Mouse (Mus musculus) c-Kit-positive CD71-positive TER-119-negative erythroid progenitor cells, embryonic 14.5 days (primary cell): ENCODE data around the gene March1.

Source experiments
- DNase-seq: peaks from one replicate; pipeline ENCODE4 v3.0.0-alpha.2; 2013; ENCODE audit warnings: low read depth

March1 gene

DNA sequence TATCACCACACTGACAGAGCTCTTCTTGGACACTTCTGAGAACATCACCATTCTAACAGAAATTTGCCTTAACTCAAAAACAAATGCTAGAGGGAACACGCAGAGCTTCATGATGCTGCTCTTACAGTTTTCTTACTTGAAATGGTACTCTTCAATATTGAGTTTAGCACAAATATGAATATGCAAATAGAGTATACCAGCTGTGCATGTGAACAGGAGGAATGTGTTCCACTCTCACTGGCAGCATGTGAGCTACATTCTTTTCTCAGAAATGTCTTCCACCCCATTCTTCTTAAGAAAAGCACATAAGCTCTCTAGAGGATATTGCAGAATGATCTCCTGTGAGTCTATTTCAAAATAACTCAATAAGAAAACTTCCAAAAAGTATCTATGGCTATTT, 370.0 kb downstream of the March1 start:
- no peak for DNase-seq

DNA sequence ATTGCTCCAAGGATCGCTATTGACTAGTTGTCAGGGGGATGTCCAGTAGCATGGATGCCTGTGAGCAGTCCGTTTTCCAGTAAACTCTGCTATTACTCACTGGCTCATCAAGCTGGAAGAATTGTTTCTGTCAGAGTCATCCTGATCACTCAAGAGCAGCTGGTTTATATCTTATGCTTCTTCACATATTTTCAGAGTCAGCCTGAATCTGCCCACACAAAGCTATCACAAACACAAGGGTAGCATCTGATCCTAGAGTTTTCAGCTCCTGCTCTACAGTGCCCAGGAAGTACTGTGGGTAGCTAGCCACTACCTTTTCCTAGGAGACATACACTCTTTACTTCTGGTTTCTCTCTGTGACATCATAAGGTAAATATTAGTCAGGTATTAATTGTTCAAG, 405.1 kb downstream of the March1 start:
- no peak for DNase-seq

DNA sequence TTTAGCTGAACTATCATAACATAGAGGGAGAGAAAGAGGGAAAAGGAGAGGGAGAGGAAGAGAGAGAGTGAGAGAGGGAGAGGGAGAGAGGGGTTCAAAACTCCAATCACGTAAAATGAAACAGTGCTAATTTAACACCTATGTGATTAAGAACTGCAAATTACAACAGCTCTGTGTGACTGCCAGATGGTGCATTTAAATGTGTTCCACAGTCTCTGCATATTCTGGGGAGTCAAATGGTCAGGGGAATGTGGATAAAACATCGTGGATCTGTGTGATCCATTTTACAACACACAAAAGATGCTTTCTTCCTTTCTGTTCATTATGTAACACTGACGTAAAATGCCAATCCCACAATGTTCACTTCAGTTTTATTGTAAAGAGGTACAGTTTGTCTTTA, 416.0 kb downstream of the March1 start:
- no peak for DNase-seq

DNA sequence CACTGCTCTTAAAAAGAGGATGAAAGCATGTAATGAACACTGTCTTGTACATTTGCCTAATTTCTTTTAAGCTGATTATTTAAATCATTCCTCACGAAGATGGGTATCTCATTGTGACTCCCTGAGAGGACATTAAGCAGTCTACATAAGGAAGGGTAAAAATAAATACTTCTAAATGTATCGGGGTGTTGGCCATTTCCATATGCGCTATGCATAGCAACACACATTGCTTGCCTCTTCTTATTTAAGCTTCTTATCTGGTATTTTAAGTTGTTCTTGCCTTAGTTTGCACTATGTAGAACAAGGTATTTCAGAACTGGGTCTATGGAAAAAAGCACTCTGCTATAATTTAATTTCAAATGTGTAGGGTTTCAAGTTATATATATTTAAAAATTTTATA, 416.7 kb downstream of the March1 start:
- DNase-seq, result no peak

DNA sequence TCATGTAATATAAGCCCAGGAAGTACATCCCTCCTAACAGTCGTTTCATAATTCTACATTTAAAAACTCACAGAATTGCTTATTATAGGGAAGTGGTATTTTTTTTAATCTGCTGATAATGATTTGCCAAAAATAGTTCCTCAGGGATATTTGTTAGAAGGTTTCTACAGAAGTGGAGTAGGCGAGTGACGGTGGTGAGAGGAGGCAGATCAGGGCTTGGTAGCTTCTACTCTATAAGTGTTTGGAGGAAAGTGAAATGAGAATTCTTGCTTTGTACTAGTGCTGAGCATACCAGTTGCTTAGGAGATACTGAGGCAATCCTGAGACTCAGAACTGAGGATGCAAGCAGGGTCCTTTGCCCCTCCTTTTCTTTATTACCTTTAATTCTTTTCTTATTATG, 476.5 kb downstream of the March1 start:
- DNase-seq, result no peak

DNA sequence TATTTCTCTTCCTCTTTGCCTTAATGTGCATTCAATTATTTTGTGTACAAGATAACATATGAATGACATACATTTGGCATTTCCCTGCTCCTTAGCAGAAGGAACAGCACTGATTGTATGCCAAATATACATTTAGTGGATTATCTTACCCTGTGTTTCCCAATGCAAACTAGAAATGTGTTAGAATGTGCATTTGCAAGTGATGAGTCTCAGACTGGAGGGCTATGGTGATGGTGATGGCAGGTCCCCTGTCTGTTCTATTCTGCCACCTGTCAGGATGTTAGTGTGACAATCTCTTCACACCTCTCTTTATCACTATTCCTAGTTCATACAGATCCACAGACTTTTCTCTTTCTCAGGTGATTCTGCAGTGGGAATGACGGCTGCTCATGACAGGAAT, 480.4 kb downstream of the March1 start:
- no peak for DNase-seq

DNA sequence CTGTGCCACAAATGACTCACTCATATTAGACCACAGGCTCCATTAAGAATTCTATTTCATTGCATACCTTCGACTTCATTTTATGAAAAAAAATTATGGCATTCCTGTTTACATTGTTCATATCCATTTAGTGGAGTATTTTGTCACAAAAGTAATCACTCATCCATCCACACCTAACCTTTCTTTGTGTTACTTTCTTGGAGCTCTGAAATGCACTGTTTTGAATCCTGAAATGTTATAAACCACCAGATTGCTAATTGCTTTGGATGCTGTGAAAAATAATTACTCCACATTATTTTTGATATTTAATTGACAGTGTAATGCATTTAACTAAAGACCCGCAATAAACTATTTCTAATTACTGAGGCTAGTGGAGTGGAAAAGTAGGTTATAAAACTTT, 501.6 kb downstream of the March1 start:
- no peak for DNase-seq

DNA sequence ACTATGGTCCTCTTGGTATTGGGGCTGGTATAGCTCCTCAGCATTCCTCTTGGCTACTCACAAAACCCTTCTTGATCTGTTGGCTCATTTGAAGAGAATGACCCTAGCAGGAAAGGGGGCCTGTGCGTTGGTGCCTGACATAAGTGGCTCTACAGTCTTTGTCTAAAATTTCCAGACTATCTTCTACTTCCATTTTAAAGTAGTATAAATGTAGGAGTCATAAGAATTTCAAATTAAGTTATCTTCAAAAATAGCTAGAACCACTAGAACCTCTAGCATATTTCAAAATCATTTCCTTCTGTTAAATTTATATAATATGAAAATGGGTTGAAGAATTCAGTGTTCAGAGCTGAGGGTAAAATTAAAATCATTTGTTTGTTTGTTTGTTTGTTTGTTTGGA, 541.9 kb downstream of the March1 start:
- DNase-seq, result no peak

DNA sequence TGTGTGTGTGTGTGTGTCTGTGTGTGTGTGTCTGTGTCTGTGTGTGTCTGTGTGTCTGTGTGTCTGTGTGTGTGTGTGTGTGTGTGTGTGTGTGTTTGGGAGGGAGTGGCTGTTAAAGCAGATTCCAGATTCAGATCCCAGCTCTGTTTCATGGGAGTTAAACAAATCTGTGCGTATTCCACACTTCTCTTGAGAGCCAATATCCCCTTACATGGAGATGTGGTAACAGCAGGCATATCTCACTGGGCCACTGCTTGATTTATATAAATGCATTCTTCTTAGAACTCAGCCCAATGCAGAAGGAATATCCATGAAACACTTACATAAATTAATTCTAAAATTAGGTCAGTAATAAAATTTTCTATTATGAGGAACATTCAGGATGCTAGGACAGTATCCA, 549.1 kb downstream of the March1 start:
- no peak for DNase-seq

DNA sequence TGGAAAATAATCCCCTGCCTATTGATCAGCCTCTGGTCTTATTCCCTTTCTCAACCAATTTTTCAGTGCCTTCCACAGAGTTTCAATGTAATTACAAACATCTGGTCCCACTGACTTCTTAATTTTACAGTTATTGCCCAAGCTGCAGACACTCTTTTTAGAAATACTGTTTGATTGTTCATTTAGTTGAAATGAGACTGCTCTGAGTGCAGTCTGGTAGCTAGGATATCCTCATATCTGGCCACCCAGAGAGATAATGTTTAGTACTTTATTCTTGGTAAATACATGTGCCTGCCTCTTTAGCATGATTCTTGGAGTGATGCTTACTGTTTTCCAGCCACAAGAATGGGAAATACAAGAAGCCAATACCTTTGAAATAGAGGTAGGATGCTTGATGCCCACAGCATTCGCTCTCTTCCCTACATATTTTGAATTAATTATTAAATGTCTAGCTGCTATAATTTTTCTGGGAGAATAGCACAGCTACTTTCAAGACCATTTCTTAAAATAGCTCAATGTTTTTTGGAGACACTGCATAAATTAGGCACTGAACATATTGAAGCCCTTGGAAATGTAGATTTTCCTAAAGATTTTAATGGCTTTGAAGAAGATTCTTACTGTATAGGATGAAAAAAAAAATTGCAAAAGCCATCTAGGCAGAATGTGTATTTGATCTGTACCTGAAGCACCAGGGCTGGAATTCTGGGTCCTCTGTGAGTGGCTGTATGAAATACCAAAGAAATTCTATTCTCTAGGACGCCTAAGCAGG, 549.9 kb downstream of the March1 start:
- no peak for DNase-seq

DNA sequence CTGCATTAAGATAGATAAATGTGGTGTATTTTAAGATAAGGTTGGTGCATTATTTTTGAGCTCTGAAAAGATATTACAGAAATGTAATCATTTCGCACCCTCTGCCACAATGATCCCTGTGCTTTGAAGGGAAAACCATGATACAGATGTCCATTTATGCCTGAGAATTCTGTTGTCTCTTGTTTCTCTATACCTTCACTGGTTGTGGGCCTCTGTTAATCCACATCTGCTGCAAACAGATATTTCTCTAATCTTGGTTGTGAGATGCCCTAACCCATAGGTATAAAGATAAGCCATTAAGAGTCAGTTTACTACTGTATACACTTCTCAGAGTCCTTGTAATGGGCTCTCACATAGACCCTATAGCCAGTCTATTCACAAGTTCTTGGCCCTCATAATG, 561.6 kb downstream of the March1 start:
- no peak for DNase-seq

DNA sequence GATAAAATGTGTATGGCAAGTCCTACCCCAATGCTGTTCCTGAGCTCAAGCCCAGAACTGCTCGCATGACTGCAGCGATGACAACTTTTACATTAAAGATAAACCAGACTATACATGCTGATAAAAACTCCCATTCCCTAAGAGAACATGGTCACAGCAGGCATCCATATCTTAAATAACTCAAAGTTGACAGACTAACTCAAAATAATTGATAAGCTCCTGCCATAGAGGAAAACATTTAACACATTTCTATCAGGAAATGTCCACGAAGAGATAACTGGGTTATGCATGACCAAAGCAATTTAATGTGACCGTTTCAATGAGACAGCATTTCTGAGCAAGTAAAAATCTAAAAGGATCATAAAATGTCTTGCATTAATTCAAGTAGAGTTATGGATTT, 563.6 kb downstream of the March1 start:
- DNase-seq, result no peak

DNA sequence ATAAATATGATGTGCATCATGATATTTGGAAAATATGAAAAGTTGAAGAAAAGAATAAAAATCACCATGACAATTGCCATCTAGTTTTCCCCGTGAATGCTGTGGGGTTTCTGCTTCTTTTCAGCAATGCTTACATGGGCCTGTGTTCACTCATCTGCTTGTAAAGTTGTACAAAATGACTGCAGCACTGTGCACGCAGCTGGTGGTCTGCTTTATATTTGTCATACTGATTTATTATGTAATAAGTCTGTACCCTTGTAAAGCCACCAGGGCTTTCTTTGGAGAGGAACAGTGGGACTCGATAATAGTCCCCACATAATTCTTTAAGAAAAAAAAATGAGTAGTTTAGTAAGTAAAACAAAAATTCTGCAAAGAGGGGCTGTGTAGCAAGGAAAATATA, 564.6 kb downstream of the March1 start:
- no peak for DNase-seq

DNA sequence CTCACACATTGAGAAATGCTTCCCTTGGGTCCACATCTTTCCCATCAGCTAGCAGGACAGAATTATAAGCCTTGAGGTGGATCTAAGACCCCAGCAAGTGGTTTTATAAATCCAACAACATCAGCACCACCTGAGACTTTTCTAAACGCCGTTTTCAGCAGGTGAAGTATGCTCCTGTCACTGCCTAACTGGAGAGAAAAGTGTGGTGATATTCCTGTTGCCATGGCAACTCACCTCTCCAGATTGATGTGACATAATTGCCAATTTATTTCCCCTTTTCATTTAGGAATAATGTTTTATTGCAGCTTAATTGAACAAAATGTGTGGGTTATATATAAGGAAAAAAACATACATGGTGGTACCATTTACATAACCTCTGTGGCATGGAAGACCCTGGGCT, 565.8 kb downstream of the March1 start:
- no peak for DNase-seq

DNA sequence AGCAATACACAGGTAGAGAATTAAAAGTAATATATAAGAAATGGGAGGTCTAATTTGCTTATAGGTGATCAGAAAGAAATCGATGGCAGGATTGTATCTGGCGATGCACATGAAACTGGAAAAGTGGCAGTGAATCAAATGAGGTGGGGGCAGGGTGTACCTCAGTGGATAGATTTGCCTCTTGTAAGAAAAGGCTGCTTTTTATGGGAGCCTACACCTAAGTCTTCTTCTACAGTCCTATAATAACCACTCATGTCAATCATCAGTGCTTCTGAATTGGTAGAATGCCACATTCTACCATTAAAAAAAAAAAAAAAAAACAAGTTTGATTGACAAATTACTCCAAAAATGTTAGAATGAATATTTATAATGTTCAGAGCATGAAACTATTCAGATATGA, 567.5 kb downstream of the March1 start:
- DNase-seq, result no peak

DNA sequence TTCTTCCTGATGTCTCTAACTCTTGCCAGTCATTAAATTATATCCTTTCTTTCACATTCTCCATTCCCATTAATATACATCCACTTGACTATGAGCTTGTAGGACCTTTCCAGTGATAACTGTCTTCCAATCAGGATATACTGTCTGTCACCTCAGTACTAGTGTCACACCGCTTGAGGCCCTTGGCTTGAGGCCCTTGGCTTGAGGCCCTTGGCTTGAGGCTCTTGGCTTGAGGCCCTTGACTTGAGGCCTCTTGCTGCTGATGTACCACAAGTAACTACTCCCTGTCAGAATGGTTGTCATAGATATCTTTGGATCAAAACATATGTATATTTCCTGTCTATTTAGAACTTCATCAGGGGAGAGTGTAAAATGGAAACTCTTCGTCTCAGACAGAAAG, 576.7 kb downstream of the March1 start:
- DNase-seq, result no peak

DNA sequence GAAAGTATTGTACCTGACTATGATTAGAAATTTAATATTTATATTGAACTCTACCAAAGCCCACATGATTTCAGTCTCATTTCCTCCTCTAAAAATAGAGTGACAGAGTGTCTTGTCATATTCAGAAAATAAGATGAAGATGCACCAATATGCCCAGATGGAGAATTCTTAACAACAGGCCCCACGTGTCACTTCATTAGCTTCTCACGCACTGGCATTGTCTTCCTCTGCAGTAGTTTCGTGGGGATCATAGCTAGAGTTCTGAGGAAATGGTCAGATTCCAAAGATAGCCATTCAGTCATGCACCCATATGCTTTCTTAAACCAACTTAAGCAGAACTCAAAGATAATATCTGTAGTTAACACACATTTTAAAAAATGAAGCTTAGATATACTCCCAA, 582.5 kb downstream of the March1 start:
- no peak for DNase-seq

DNA sequence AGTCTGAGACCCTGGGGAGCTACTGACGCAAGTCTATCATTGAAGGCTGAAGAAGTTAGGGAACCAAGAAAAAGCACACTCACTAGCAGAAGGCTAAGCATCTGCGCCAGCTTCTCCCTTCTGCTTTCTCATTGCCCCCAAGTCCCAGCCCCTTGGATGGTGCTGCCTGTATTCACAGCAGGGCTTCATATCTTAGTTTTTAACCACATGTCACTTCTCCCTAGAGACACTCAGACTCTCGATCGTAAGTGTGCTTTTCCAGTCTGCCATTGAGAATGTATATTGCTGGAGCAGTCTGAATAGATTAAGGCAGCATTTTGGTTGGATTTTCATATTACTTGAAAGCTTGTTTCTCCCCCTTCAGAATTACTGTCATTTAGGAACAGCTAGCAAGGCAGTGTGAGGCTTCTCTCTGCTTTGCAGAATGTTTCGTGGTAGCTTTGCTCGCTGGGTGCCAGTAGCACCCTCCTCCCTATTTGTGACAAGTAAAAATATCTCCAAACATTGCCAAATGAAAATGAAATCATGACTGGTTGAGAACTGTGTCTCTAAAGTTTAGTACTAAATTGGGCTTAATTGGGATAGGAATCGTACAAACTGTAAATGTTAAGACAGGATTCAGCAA, 586.2 kb downstream of the March1 start:
- no peak for DNase-seq

DNA sequence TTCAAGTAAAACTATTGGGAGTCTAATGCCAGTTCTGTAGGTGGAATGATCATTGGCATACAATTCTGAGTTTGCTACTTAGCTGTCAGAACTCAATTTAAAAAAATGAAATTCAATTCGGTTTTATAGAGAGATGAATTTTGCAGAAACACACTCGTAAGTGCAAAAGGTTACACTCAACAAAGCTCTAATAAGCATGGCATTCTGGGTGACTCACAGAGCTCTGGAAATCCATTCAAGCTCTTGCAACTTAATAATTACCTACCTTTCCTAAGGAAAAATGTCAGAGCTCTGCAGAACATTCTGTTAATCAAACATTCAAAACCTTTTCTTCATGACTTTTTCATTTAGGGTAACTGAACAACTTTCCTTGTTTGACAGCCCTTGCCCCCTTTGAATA, 591.9 kb downstream of the March1 start:
- DNase-seq, result no peak

DNA sequence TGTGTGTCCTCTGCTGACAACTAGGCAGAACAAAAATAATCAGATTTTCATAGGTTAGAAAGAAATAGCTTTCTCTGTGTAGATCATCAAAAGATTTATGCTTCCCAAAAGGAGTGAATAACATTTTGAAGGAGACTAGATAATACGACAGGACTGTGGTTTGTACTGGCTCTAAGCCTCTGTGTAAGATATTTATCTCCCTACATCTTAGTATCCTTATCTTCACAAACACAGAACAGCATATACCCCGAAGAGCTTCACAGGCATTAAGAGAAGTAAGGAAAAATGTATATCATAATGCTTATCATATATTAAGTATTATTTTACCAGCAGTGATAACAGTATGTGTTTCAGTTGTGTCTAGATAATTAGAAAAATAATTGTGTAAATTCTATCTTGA, 592.6 kb downstream of the March1 start:
- no peak for DNase-seq

DNA sequence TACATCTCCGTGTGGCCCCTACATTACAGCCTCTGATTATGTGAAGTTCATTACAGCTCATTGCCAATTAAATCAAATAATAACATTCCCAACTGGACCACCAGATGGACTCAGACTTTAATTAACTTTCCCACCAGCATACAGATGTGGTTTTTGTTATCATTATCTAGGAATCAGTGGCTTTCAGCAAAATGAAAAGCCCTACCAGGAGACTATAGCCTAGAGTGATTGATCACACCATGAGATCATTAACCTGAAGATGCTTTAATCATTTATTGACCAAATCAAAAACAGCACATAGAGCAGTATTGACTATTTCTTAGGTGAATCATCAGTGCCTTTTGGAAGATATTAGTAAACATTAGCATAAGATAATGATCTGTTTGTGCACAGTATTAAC, 602.3 kb downstream of the March1 start:
- no peak for DNase-seq

DNA sequence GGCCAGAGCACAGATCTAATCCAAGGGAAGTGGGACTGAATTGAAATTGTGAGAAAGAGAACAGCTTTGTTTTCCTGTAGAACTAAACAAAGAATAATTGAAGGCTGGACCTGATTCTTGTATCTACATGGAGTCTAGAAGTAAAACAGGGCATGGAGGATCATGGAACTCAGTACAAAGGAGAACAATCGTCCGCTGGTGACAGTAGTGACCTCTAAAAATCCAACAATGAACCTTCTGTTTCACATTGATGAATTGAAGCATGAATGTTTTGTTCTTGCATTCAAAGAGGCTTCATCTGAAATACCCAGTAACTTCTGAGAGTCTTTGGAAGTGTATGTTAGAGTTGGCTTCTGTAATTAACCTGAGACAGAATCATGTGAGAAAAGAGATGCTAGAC, 612.2 kb downstream of the March1 start:
- DNase-seq, result no peak

DNA sequence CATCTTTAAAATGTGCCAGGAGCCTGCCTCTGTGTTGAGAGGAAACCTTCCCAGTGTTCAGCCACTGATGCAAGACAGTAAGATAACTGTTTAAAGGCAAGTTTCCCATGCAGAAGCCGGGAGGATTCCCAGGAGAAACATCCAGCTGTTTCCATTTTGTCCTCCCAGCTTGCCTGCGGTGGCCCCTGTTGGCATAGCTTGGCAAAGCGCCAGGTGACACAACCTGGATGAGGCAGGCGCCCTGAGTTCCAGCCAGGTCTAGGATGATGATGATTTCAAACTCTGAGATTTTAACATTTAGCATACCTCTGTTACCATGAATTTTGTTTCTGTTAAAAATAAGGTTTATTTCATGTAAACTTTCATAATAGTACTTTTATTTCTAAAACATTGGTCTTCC, 651.8 kb downstream of the March1 start:
- no peak for DNase-seq

DNA sequence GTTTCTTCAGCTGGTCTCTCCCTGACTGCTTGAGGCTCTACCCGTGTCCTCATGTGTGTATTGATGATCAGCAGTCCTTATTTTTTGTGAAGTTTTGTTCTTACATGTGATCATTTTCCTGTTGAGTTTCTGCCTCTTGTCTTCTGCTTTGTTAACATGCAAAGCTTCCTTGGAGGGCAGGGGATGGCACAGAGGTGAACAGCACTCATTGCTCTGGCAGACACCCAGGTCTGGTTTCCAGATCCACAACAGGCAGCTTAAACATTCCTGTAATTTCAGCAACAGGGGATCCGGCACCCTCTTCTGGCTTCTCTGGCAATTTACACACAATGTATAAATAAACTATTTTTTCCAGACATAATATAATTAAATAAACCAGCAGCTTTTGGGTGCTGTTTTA, 652.4 kb downstream of the March1 start:
- DNase-seq, result no peak
